In the genomic region with DNA sequence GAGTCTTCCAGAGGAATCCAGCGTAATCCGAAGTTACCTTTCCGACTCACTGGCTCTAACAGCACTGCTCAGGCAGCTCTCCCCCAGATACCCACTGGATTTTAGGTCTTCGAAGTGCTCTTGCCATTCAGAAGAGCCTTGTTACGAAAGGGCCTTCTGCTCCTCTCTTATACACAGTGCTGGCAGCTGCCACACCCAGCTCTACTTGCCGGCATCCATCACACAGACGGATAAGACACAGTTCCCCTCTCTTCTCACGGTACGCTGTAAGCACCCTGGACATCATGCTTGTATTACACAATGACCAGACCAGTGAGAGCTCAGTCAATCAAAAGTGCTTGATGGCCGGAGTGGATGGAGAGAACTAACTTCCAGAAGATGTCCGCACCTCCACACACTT, we compare ENCODE assay signal across 22 mouse cellular contexts. TPM values are rescaled to one million over a fixed set of nuclear protein-coding genes. Genes with fewer than 3 reads are reported as not detected.
DNase-seq lines count a peak whose midpoint lies in the region; ATAC-seq and TF ChIP-seq lines count a peak whose summit lies in the region.
"Had no signal": no experiment of that assay in that cellular context is flagged by ENCODE, and none has a peak within 500 bp of the region (broad histone marks: within the 10 kb centered on the region; RNA-seq: fewer than 3 reads in every experiment).

No protein-coding gene starts in this region.

- DNase-seq in forebrain, embryonic 11.5 days (ENCODE audit: low spot score): no peak
- DNase-seq in hindbrain, postnatal 0 days (ENCODE audit: low spot score): no peak
- no peak for DNase-seq in hindbrain, embryonic 11.5 days (ENCODE audit: low spot score)
- peak; percentile 43 for DNase-seq in MN1 (ENCODE audit: low spot score)
- peak; percentile 32 for DNase-seq in limb, embryonic 11.5 days (ENCODE audit: low spot score)
- DNase-seq in spleen, postnatal 14 days (ENCODE audit: low spot score in 2 of 2): no peak
- no peak for DNase-seq in natural killer cell, adult 2 months (ENCODE audit: low spot score in 2 of 2)
- DNase-seq: adrenal gland, adult 2 months; adrenal gland, postnatal 25 days; cerebellum, adult 18-20 months; cerebellum, adult 9-11 months; cerebellum, postnatal 36 days; gastrocnemius, postnatal 10 days; heart, adult 2 months had no signal

- H3K9me3 ChIP-seq in forebrain, embryonic 15.5 days: no peaks in the 10 kb centered on the region
- H3K9me3 ChIP-seq in forebrain, embryonic 11.5 days (ENCODE audit: control insufficient read depth, low read length): no peaks in the 10 kb centered on the region
- H3K9me3 ChIP-seq in hindbrain, postnatal 0 days (ENCODE audit: low read length): no peaks in the 10 kb centered on the region
- no peaks in the 10 kb centered on the region for H3K9me3 ChIP-seq in hindbrain, embryonic 11.5 days (ENCODE audit: control insufficient read depth, low read length)
- no peaks in the 10 kb centered on the region for H3K9me3 ChIP-seq in limb, embryonic 11.5 days (ENCODE audit: control insufficient read depth, low read length)
- H3K9me3 ChIP-seq: embryonic facial prominence, embryonic 13.5 days; heart, embryonic 15.5 days; hindbrain, embryonic 10.5 days; hindbrain, embryonic 15.5 days had no signal

- TF ChIP-seq CTCF in hindbrain, postnatal 0 days (IDR thresholded peaks at IDR 0.05; ENCODE audit: low read depth): no peak

- no peak overlapping the region for H3K4me2 ChIP-seq in forebrain, embryonic 15.5 days (replicated peaks)
- H3K4me2 ChIP-seq in forebrain, embryonic 11.5 days (ENCODE audit: low read depth, low read length, severe bottlenecking): no peak overlapping the region
- H3K4me2 ChIP-seq in hindbrain, postnatal 0 days (ENCODE audit: low read depth, low read length): no peak overlapping the region
- H3K4me2 ChIP-seq in hindbrain, embryonic 11.5 days (replicated peaks; ENCODE audit: low read depth, low read length): no peak overlapping the region
- no peak overlapping the region for H3K4me2 ChIP-seq in limb, embryonic 11.5 days (ENCODE audit: low read depth, severe bottlenecking)
- H3K4me2 ChIP-seq: embryonic facial prominence, embryonic 13.5 days; heart, embryonic 11.5 days; heart, embryonic 15.5 days; hindbrain, embryonic 15.5 days had no signal

- WGBS in forebrain, embryonic 15.5 days: 87% methylated on average over 11 of the region's 11 CpGs
- 93% methylated on average over 11 of the region's 11 CpGs for WGBS in forebrain, embryonic 11.5 days
- 93% methylated on average over 11 of the region's 11 CpGs for WGBS in hindbrain, postnatal 0 days
- WGBS in hindbrain, embryonic 11.5 days: 91% methylated on average over 11 of the region's 11 CpGs
- 45% methylated on average over 11 of the region's 11 CpGs for WGBS in limb, embryonic 11.5 days

- no peak overlapping the region for H3K9ac ChIP-seq in forebrain, embryonic 15.5 days (replicated peaks)
- no peak overlapping the region for H3K9ac ChIP-seq in forebrain, embryonic 11.5 days (ENCODE audit: low read length)
- H3K9ac ChIP-seq in hindbrain, postnatal 0 days (replicated peaks; ENCODE audit: low read length): no peak overlapping the region
- no peak overlapping the region for H3K9ac ChIP-seq in hindbrain, embryonic 11.5 days (ENCODE audit: low read depth, low read length)
- H3K9ac ChIP-seq in limb, embryonic 11.5 days (ENCODE audit: low read length): no peak overlapping the region
- H3K9ac ChIP-seq: embryonic facial prominence, embryonic 13.5 days; heart, embryonic 15.5 days; hindbrain, embryonic 15.5 days had no signal

- no peak overlapping the region for H3K4me3 ChIP-seq in forebrain, embryonic 15.5 days
- no peak overlapping the region for H3K4me3 ChIP-seq in forebrain, embryonic 11.5 days (ENCODE audit: low read depth, low read length)
- no peak overlapping the region for H3K4me3 ChIP-seq in hindbrain, postnatal 0 days (ENCODE audit: low read length)
- no peak overlapping the region for H3K4me3 ChIP-seq in hindbrain, embryonic 11.5 days (ENCODE audit: low read depth, low read length)
- H3K4me3 ChIP-seq in limb, embryonic 11.5 days (ENCODE audit: low read depth, low read length): no peak overlapping the region
- H3K4me3 ChIP-seq: embryonic facial prominence, embryonic 13.5 days; heart, adult 2 months; heart, embryonic 15.5 days; hindbrain, embryonic 10.5 days; hindbrain, embryonic 15.5 days had no signal

- no peaks in the 10 kb centered on the region for H3K27me3 ChIP-seq in forebrain, embryonic 15.5 days
- no peaks in the 10 kb centered on the region for H3K27me3 ChIP-seq in forebrain, embryonic 11.5 days (ENCODE audit: control insufficient read depth, insufficient read depth, low read length)
- H3K27me3 ChIP-seq in hindbrain, postnatal 0 days (ENCODE audit: insufficient read depth, low read length): no peaks in the 10 kb centered on the region
- no peaks in the 10 kb centered on the region for H3K27me3 ChIP-seq in hindbrain, embryonic 11.5 days (ENCODE audit: control insufficient read depth, insufficient read depth, low read length)
- no peaks in the 10 kb centered on the region for H3K27me3 ChIP-seq in limb, embryonic 11.5 days (ENCODE audit: control insufficient read depth, insufficient read depth, low read length)
- H3K27me3 ChIP-seq: embryonic facial prominence, embryonic 13.5 days; heart, embryonic 15.5 days; hindbrain, embryonic 15.5 days had no signal

- H3K4me1 ChIP-seq in forebrain, embryonic 15.5 days: no peaks in the 10 kb centered on the region
- H3K4me1 ChIP-seq in forebrain, embryonic 11.5 days (replicated peaks; ENCODE audit: control insufficient read depth, insufficient read depth, low read length): no peaks in the 10 kb centered on the region
- no peaks in the 10 kb centered on the region for H3K4me1 ChIP-seq in hindbrain, postnatal 0 days (ENCODE audit: insufficient read depth, low read length)
- H3K4me1 ChIP-seq in hindbrain, embryonic 11.5 days (replicated peaks; ENCODE audit: control insufficient read depth, insufficient read depth, low read length): no peaks in the 10 kb centered on the region
- no peaks in the 10 kb centered on the region for H3K4me1 ChIP-seq in limb, embryonic 11.5 days (ENCODE audit: control insufficient read depth, insufficient read depth, low read length)
- H3K4me1 ChIP-seq: embryonic facial prominence, embryonic 13.5 days; heart, embryonic 15.5 days; hindbrain, embryonic 10.5 days; hindbrain, embryonic 15.5 days had no signal

- 0 out of 2 replicates have a peak, but pooled peaks have one; percentile 50 for ATAC-seq in forebrain, embryonic 15.5 days (replicated peaks)
- no peak for ATAC-seq in forebrain, embryonic 11.5 days (replicated peaks; ENCODE audit: low FRiP score)
- peak; percentile 67; the same call in 1 of the 2 replicates for ATAC-seq in hindbrain, postnatal 0 days
- ATAC-seq in hindbrain, embryonic 11.5 days (ENCODE audit: low FRiP score): no peak
- no peak for ATAC-seq in limb, embryonic 11.5 days (ENCODE audit: insufficient number of reproducible peaks, low FRiP score, low TSS enrichment, low read depth)
- ATAC-seq: inflammation-experienced regulatory T-cells, adult 6 months had no signal

- no peak overlapping the region for H3K27ac ChIP-seq in forebrain, embryonic 15.5 days (replicated peaks)
- H3K27ac ChIP-seq in forebrain, embryonic 11.5 days (ENCODE audit: low read depth, low read length): no peak overlapping the region
- H3K27ac ChIP-seq in hindbrain, postnatal 0 days: no peak overlapping the region
- no peak overlapping the region for H3K27ac ChIP-seq in hindbrain, embryonic 11.5 days (ENCODE audit: low read depth, low read length)
- H3K27ac ChIP-seq in limb, embryonic 11.5 days (replicated peaks; ENCODE audit: low read depth, low read length): no peak overlapping the region
- H3K27ac ChIP-seq: embryonic facial prominence, embryonic 13.5 days; heart, adult 2 months; heart, embryonic 15.5 days; hindbrain, embryonic 10.5 days; hindbrain, embryonic 15.5 days had no signal

- H3K36me3 ChIP-seq in forebrain, embryonic 15.5 days: peaks cover 41% of the 10 kb centered on the region
- H3K36me3 ChIP-seq in forebrain, embryonic 11.5 days (ENCODE audit: control insufficient read depth, insufficient read depth, low read length): peaks cover 6% of the 10 kb centered on the region
- peaks cover 28% of the 10 kb centered on the region for H3K36me3 ChIP-seq in hindbrain, postnatal 0 days (ENCODE audit: insufficient read depth, low read length)
- H3K36me3 ChIP-seq in hindbrain, embryonic 11.5 days (ENCODE audit: control insufficient read depth, insufficient read depth, low read length): 0 out of 2 replicates have a peak, but pooled peaks cover 5% of the 10 kb centered on the region
- peaks cover 6% of the 10 kb centered on the region; the same call in 1 of the 2 replicates for H3K36me3 ChIP-seq in limb, embryonic 11.5 days (ENCODE audit: control insufficient read depth, insufficient read depth, low read length)

RNA-seq across cellular contexts. Expression of gene Mcub, which starts 11.8 kb away (rescaled TPM):
- 6.0 and 7.6 TPM in 2 replicates for polyA plus RNA-seq in forebrain, embryonic 15.5 days (2015; fragmentation: Nextera tagmentation; extraction: Ambion mirVana)
- polyA plus RNA-seq in forebrain, embryonic 11.5 days (2014; fragmentation: Nextera tagmentation; extraction: Ambion mirVana): 3.2 and 4.3 TPM in 2 replicates
- 3.4 and 3.6 TPM in 2 replicates for total RNA-seq in hindbrain, postnatal 0 days (2014; rRNA removed)
- polyA plus RNA-seq in hindbrain, postnatal 0 days (2015; fragmentation: Nextera tagmentation; extraction: Ambion mirVana): 6.6 and 7.4 TPM in 2 replicates
- 1.7 and 2.8 TPM in 2 replicates for polyA plus RNA-seq in hindbrain, embryonic 11.5 days (2014; fragmentation: Nextera tagmentation; extraction: Ambion mirVana)
- 12.5 and 14.1 TPM in 2 replicates for polyA plus RNA-seq in limb, embryonic 11.5 days (2014; fragmentation: Nextera tagmentation; extraction: Ambion mirVana)
- total RNA-seq: MEL had no signal

Comparison
In these comparisons a context has a peak if more than half of its experiments do, and no peak if none do; other contexts are left out.
1. ATAC-seq: peak in forebrain, embryonic 15.5 days (single experiment) and hindbrain, postnatal 0 days (single experiment); none in forebrain, embryonic 11.5 days (single experiment), hindbrain, embryonic 11.5 days (single experiment) and limb, embryonic 11.5 days (single experiment).
2. DNase-seq: peak in MN1 (single experiment) and limb, embryonic 11.5 days (single experiment); none in forebrain, embryonic 11.5 days (single experiment), hindbrain, postnatal 0 days (single experiment), hindbrain, embryonic 11.5 days (single experiment), spleen, postnatal 14 days (0 of 2) and natural killer cell, adult 2 months (0 of 2).